Mouse (Mus musculus) Muller cell, postnatal 12 days (primary cell): Measurements from ENCODE around the gene Dirc2.
A peak's percentile ranks its signal among the peaks of the same experiment; 100 is the strongest.

Experiments
- DNase-seq: peaks from one replicate; pipeline ENCODE4 v3.0.0-alpha.2; 2015; ENCODE audit errors: inconsistent ontology term

Dirc2 gene

GRCm38 (mm10) chr16:35772598-35772997 lies 3.4 kb upstream of the Dirc2 start:
- no peak for DNase-seq

GRCm38 (mm10) chr16:35771606-35772005 lies 2.5 kb upstream of the Dirc2 start:
- no peak for DNase-seq

DNA sequence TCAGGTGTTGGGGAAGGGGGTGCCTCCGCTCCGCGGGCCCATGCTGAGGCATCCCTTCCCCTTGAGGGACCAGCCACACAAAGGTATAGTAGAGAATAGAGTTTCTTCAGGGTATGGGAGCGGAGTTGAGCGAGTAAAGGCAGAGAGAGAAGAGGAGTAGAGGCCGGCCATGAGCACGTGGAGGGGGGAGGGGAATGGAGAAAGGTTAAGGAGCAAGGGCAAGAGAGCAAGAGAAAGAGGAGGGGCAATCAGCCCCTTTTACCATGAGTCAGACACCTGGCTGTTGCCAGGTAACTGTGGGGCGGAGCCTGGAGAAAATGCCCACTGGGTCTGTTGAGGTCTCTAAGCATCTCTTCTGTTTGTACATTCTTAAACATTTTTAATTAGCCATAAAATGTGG lies 2.0 kb upstream of the Dirc2 start:
- DNase-seq, result no peak

DNA sequence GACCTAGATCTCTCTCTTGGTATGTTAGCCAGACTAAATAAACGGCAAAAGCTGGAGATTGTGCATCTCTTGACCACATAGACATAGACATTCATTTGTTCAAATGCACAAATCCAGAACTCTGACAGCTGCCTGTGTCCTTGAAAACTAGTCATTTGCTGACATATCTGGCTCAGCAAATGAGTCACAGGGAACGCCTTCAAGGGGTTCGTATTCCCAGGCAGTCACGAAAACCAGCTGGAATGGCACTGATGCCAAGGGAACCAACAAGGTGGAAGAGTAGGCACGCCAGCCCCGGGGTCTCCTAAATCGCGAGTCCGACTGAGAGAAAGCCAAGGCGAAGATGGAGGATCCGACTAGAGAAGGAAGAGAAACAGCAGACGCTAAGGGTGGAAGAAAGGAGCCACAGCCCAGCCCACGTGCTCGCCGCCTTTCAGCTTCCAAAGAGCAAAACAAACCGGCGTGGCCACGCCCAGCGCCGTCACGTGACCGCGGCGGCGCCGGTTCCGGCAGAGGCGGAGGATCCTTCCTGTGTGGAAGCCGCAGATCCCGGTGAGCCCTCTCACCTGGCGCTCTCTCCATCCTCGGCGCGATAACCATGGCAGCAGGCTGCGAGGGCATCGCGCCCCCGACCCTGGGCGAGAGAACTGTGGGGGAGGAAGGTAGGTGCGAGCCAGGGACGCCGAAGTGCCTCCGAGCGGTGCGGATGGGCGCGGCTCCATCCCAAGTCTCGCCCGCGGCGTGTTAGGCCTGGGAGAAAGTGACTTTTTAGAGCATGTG lies 912 bp upstream of the Dirc2 start, which contains the start of gene Hspbap1:
Hspbap1 (plus strand) TSS at position 498 of the 780 bp plus-strand sequence.
- peak; percentile 91 for DNase-seq

GRCm38 (mm10) chr16:35768469-35768784 lies 729 bp downstream of the Dirc2 start:
- DNase-seq, result no peak

GRCm38 (mm10) chr16:35766366-35766765 lies 2.8 kb downstream of the Dirc2 start:
- no peak for DNase-seq

DNA sequence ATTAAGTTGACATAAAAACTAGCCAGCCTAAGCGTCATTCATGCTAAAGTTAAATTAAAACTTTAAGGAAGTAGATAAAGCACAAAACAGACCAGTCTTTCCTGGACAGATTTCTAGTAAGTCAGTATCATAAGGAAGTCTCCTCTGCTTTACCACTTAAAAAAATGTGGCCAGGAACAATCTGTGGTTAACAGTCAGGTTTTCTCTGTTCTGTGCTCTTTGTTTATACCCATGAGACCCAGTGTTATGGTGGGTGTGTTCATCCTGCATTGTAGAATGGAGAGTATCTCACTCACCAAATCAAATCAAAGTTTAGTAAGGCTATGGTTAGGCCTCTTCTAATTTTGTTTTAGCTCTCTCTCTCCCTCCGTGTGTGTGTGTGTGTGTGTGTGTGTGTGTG lies 3.7 kb downstream of the Dirc2 start:
- no peak for DNase-seq

- DNase-seq, result no peak
Measured at GRCm38 (mm10) chr16:35764941-35765340, 4.2 kb downstream of the Dirc2 start.

DNA sequence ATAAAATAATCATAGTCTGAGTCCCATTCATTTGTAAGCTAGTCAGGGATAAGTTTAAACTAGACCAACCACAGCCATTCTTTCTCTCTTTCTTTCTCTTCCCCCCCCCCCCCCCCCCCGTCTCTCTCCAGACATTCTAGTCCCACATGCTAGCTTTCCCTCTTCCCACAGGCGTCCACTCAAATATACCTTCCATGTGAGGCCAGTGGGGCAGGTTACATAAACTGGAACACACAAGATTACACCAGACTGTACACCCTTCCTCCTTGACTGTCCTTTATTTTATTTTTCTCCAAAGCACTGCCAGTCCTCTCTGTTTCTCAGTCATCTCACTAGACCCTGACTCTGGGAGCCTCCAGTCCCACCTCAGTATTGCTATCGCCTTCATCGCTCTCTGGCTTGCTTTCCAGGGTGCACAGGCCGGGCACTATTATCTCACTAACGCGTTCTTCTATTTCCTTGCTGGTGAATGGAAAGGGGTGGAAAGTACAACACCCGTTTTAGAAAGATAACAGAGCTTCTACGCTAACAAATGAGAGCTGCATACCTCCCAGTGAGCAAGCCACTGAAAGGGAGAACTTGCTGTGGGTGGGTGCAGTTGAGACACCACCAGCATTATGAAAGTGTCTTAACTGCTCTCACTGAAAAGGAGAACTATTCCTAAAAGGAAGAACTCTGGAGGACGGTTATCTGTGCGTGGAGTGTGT lies 5.4 kb downstream of the Dirc2 start:
- no peak for DNase-seq

GRCm38 (mm10) chr16:35759401-35759800 lies 9.8 kb downstream of the Dirc2 start:
- no peak for DNase-seq

GRCm38 (mm10) chr16:35756697-35757096 lies 12.5 kb downstream of the Dirc2 start:
- DNase-seq, result no peak

- no peak for DNase-seq
Measured at GRCm38 (mm10) chr16:35755502-35756334, 13.4 kb downstream of the Dirc2 start.

DNA sequence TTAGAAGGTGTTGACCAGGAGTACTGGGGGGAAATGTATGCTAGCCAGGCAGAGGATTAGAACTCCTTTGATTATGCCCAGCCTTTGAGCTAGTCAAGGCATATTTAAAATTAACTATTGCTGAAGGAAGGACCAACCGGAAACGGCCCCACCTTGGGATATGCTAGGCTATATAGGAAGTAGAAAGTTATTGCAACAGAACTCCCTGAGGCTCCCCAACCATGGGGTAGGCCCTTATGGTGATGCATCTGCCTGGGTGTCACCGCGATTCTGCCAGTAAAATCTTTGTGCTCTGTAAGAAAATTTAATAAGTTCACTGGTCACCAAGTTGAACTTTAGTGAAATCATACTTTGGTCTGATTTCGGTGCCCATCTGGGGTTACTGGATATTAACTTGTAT lies 15.2 kb downstream of the Dirc2 start:
- no peak for DNase-seq

GRCm38 (mm10) chr16:35751841-35752240 lies 17.3 kb downstream of the Dirc2 start:
- no peak for DNase-seq

DNA sequence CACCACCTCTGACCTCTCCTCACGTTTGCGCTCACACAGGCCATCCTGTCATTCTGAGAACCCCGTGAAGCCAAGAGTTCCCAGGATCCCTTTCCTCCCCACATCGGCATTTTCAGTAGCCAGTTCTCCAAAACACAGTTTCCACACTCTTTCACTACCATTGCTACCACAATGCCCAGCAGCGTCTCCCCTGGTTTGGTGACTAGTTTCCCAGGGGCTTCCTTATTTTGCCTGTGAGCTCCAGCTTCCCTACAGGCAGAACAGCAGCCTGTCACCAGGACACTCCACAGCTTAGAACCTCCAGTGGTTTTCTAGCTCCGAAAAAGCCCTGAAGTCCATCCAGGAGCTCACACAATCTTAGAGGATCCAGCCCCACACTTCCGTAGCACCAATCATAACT lies 19.8 kb downstream of the Dirc2 start:
- no peak for DNase-seq

- DNase-seq, result no peak
Measured at GRCm38 (mm10) chr16:35748237-35748603, 20.9 kb downstream of the Dirc2 start.

GRCm38 (mm10) chr16:35747417-35748236 lies 21.5 kb downstream of the Dirc2 start:
- no peak for DNase-seq

DNA sequence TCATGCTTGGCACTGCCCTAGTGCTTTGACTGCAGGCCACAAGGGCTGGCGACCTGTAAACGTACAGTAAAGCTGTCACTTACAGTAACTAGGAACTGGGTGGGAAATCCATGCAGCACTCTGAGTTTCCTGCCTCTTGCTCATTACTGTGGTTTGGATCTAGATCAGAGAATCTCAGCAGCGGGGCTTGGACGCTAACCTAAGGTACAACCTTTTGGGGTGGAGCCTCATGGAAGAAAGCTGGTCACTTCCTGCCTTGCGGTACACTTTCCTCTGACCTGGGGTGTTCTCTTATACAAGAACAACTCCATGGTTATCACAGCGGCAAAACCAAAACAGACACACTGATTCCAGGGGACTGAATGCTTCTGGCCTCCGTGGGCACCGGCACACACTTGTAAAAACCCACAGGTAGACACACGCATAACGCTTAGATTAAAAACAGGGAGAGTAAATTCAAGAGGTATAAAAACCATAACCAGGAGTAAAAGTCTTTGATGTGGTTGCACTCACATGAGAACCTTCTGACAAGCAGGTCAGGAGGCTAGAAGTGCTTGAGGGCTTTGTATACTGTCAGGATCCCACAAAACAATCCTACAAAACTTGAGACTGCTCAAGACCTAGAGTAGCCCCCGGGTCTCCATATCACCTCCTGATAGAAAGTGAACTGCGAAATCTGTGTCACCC lies 26.8 kb downstream of the Dirc2 start:
- no peak for DNase-seq

DNA sequence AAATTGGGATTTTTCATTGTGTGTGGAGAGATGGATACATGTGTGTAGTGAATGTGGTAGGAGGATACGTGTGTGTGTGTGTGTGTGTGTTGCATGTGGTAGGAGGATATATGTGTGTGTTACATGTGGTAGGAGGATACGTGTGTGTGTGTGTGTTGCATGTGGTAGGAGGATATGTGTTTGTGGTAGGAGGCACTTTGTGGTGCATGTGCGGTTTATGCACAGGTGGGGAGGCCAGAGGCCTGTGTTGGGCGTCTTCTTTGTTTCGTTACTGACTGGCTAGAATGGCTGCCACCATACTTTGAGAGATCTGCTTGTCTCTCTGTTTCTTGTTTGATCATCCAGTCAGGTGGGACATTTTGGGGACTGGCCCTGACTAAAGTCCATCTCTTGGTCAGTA lies 27.5 kb downstream of the Dirc2 start:
- DNase-seq, result no peak

DNA sequence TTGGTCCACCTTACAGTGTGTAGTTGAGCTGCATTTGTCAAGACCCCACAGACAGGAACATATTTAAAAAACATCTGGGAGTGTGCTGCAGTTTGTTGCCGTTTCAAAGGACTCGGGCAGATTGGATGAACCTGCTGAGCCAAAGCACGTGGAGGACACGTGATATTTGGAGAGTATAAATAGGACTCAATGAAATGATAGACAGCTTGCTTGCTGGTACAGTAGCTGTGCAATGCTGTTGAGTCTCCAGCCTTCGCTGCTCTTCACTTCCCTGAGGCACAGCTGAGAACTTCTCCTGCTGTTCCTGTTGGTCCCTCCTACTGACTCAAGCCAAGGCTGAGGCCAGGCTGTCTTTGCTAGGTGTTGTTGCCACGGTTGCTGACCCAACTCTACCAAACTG lies 28.2 kb downstream of the Dirc2 start:
- no peak for DNase-seq

- DNase-seq, result no peak
Measured at GRCm38 (mm10) chr16:35740357-35740756, 28.8 kb downstream of the Dirc2 start.
